Mouse (Mus musculus): ENCODE measurements around the gene Copg1. TPM values are rescaled to one million over a fixed set of nuclear protein-coding genes. Genes with fewer than 3 reads are reported as not detected.

The Copg1 gene
- polyA plus RNA-seq (2012; rRNA removed): 19.3 and 21.5 TPM in 2 replicates

DNA sequence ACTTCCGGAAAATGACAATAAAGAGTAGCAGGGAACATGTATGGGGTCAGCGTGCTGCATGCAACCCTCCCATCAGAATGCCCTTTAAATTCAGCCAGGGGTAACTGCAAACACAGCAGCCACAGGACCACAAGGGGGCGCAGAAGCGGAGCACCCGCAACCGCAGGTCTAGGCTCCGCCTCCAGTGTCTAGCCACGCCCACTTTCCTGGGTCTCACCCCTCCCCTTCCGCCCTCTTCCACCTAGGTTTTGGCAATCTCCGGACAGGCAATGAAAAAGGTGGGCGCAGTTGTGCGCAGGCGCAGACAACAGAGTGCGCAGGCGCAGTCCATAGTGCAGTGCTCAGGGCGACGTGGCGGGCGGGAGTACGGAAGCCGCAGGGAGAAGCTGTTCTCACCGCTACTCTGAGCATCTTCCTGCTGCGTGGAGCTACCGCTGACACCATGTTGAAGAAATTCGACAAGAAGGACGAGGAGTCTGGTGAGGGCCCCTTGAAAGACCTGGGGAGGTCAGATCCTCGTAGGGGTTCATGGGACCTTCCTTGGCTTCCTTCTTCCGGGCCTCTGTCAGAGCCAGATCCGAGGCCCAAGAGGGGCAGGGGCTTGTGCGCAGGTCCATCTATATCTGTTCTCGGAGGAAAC is at the start of gene Copg1:
TSS of gene Copg1 (plus strand) at position 221 of the 640 bp plus-strand sequence.
- H3K27ac ChIP-seq (ENCODE audit: control insufficient read depth, insufficient read depth, low read depth, low read length): peak within 1 kb of the TSS; percentile 67
- peaks cover 3% of the 10 kb centered on the region for H3K36me3 ChIP-seq (ENCODE audit: control insufficient read depth, insufficient read depth, low read length)
- peak within 1 kb of the TSS; percentile 96 for H3K4me3 ChIP-seq (ENCODE audit: control insufficient read depth, low read depth, low read length)
- H3K4me1 ChIP-seq (ENCODE audit: control insufficient read depth, insufficient read depth, low read length): peaks cover 7% of the 10 kb centered on the region
- H3K27me3 ChIP-seq (ENCODE audit: control insufficient read depth, insufficient read depth, low read length): no peaks in the 10 kb centered on the region
- peak; percentile 86 for TF ChIP-seq CTCF (IDR thresholded peaks at IDR 0.05; ENCODE audit: control insufficient read depth, insufficient read depth, insufficient replicate concordance, low read depth, low read length)
- TF ChIP-seq POLR2A (IDR thresholded peaks at IDR 0.05; ENCODE audit: control insufficient read depth, low read depth, low read length): peak; percentile 87

DNA sequence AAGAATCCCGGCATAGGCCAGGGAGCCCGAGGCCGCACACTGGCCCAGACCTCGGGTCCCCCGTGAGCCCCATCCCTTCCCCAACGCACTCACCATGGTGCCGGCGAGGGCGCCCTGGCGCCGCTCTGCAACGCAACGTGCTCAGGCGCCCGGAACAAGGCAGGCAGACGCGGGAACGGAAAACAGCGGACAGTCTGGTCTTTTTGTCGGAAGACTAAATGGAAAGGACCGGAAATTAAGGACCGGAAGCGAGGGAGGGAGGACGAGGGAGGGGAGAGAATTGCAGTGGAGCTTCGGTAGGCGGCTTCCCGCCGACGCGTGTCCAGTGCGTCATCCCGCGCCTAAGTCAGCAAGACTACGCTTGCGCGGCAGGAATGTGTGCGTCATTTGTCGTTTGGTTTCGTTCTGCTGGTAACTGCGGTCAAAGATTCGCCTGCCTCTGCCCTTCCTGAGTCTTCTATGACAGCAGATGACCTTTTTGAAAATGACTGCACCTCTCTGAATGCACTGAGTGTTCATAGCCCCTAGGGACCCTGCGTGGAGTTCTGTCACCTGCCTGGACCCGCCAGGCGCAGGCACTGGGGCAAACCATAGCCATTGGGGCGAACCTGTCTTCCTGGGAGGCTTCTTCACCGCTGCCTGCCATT is 48.9 kb upstream of the Copg1 start, which contains the start of gene Isy1:
TSS of gene Isy1 (minus strand) at position 248 of the 647 bp plus-strand sequence.
- Histone ChIP-seq H3K4me3 (ENCODE audit: control insufficient read depth, low read depth, low read length) (peak within 1 kb of the TSS; percentile 94), H3K36me3 (ENCODE audit: control insufficient read depth, insufficient read depth, low read length) (no peaks in the 10 kb centered on the region), H3K4me1 (ENCODE audit: control insufficient read depth, insufficient read depth, low read length) (no peaks in the 10 kb centered on the region; the same call in 1 of the 2 replicates), H3K27ac (ENCODE audit: control insufficient read depth, insufficient read depth, low read depth, low read length) (peak within 1 kb of the TSS; percentile 95), H3K27me3 (ENCODE audit: control insufficient read depth, insufficient read depth, low read length) (no peaks in the 10 kb centered on the region)
- TF ChIP-seq CTCF (IDR thresholded peaks at IDR 0.05; ENCODE audit: control insufficient read depth, insufficient read depth, insufficient replicate concordance, low read depth, low read length) (no peak), POLR2A (IDR thresholded peaks at IDR 0.05; ENCODE audit: control insufficient read depth, low read depth, low read length) (peak; percentile 94)

DNA sequence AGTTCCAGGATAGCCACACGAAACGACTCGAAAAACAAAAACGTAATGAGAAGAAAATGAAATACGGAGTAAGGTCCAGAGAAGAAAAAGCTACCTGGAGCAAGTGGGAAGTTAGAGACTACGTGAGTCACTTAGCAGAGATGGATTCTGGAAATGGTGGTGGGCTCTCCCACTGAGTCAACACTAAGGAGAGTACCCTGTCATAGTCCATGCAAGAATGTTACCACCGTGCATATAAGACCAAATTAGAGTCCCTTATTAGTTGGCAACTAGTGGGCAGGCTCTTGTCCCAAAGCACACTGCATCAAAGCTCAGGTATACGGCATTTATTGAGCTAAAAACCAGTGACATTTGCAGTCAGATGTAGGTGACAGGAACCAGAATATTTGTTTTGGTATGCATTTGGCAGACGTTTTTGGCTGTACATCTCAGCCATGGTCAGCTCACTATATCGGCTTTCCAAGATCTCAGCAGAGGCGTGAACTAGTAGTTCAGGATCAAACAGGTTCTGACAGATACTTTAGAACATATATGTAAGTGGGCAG is 47.7 kb upstream of the Copg1 start:
- Histone ChIP-seq H3K36me3 (ENCODE audit: control insufficient read depth, insufficient read depth, low read length) (peaks cover 2% of the 10 kb centered on the region; the same call in 1 of the 2 replicates), H3K27ac (ENCODE audit: control insufficient read depth, insufficient read depth, low read depth, low read length) (no peak overlapping the region), H3K4me3 (ENCODE audit: control insufficient read depth, low read depth, low read length) (peak overlapping the region; percentile 47; the same call in 1 of the 2 replicates)

DNA sequence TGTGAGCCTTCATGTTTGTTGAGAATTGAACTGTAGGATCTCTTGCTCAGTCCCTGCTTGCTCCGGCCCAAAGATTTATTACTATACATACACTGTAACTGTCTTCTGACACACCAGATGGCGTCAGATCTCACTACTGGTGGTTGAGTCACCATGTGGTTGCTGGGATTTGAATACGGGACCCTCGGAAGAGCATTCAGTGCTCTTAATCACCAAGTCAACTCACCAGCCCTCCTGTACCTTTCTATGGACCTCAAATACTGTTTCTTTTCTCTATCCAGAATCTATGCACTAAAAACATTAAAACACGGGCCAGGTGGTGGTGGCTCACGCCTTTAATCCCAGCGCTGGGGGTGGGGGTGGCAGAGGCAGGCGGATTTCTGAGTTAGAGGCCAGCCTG is 46.0 kb upstream of the Copg1 start:
- Histone ChIP-seq H3K27me3 (ENCODE audit: control insufficient read depth, insufficient read depth, low read length) (no peaks in the 10 kb centered on the region), H3K4me3 (ENCODE audit: control insufficient read depth, low read depth, low read length) (no peak overlapping the region), H3K36me3 (ENCODE audit: control insufficient read depth, insufficient read depth, low read length) (peaks cover 2% of the 10 kb centered on the region; the same call in 1 of the 2 replicates), H3K4me1 (ENCODE audit: control insufficient read depth, insufficient read depth, low read length) (no peaks in the 10 kb centered on the region; the same call in 1 of the 2 replicates), H3K27ac (ENCODE audit: control insufficient read depth, insufficient read depth, low read depth, low read length) (no peak overlapping the region)
- TF ChIP-seq CTCF (IDR thresholded peaks at IDR 0.05; ENCODE audit: control insufficient read depth, insufficient read depth, insufficient replicate concordance, low read depth, low read length) (no peak), POLR2A (IDR thresholded peaks at IDR 0.05; ENCODE audit: control insufficient read depth, low read depth, low read length) (no peak)

More for the DNA sequence above, 47.7 kb upstream of the Copg1 start:
- no peaks in the 10 kb centered on the region; the same call in 1 of the 2 replicates for H3K4me1 ChIP-seq (ENCODE audit: control insufficient read depth, insufficient read depth, low read length)
- no peak for TF ChIP-seq POLR2A (IDR thresholded peaks at IDR 0.05; ENCODE audit: control insufficient read depth, low read depth, low read length)
- H3K27me3 ChIP-seq (ENCODE audit: control insufficient read depth, insufficient read depth, low read length): no peaks in the 10 kb centered on the region

DNA sequence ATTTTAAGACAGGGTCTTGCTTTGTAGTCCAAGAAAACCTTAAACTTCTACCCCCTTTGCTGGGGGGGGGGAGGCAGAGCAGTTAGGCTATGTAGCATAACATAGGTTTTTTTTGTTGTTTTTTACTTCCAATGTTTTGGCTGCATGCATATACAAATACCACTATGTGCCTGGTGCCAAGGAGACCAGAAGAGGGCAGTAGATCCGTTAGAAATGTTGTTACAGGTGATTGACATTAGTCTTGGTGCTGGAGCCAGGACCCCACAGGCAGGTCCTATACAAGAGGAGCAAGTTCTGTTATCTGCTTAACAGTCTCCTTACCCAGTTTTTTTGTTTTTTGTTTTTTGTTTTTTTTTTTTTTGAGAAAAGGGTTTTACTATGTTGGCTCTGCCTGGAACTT is 45.4 kb upstream of the Copg1 start:
- no peak for TF ChIP-seq POLR2A (IDR thresholded peaks at IDR 0.05; ENCODE audit: control insufficient read depth, low read depth, low read length)
- TF ChIP-seq CTCF (IDR thresholded peaks at IDR 0.05; ENCODE audit: control insufficient read depth, insufficient read depth, insufficient replicate concordance, low read depth, low read length): no peak
- Histone ChIP-seq H3K4me1 (ENCODE audit: control insufficient read depth, insufficient read depth, low read length) (no peaks in the 10 kb centered on the region; the same call in 1 of the 2 replicates), H3K27me3 (ENCODE audit: control insufficient read depth, insufficient read depth, low read length) (no peaks in the 10 kb centered on the region), H3K4me3 (ENCODE audit: control insufficient read depth, low read depth, low read length) (no peak overlapping the region), H3K36me3 (ENCODE audit: control insufficient read depth, insufficient read depth, low read length) (peaks cover 2% of the 10 kb centered on the region; the same call in 1 of the 2 replicates), H3K27ac (ENCODE audit: control insufficient read depth, insufficient read depth, low read depth, low read length) (no peak overlapping the region)

DNA sequence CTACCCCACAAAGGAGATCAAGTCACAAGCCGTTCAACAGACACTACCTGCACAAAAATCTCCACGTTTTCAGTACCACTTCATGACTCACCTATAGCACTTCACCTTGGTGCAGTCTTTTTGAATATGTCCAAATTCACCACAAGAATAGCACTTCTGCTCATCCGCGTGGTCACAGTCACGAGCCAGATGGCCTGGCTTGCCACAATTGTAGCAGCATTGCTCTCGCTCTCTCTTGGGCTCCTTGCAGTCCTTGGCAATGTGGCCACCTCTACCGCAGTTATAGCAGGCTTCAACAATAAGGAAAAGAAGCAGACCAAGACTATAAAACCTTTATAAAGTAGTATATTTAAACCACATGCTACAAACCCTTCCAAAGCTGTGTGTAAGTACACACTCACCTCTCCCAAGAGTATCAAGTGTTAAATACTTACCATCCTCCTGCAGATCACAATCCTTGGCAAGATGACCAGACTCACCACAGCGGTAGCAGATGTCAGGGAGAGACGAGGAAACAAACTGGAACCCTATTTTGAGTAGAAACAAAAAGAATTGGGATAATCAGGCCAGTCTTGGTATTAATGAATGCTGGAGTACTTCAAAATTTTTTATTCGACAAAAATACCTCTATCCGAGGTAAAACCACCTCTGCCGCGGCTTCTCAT is 42.5 kb upstream of the Copg1 start:
- H3K36me3 ChIP-seq (ENCODE audit: control insufficient read depth, insufficient read depth, low read length): peaks cover 2% of the 10 kb centered on the region; the same call in 1 of the 2 replicates
- no peak overlapping the region for H3K27ac ChIP-seq (ENCODE audit: control insufficient read depth, insufficient read depth, low read depth, low read length)
- no peak overlapping the region for H3K4me3 ChIP-seq (ENCODE audit: control insufficient read depth, low read depth, low read length)
- peaks cover 3% of the 10 kb centered on the region for H3K4me1 ChIP-seq (ENCODE audit: control insufficient read depth, insufficient read depth, low read length)
- H3K27me3 ChIP-seq (ENCODE audit: control insufficient read depth, insufficient read depth, low read length): no peaks in the 10 kb centered on the region
- TF ChIP-seq CTCF (IDR thresholded peaks at IDR 0.05; ENCODE audit: control insufficient read depth, insufficient read depth, insufficient replicate concordance, low read depth, low read length) (no peak), POLR2A (IDR thresholded peaks at IDR 0.05; ENCODE audit: control insufficient read depth, low read depth, low read length) (no peak)

DNA sequence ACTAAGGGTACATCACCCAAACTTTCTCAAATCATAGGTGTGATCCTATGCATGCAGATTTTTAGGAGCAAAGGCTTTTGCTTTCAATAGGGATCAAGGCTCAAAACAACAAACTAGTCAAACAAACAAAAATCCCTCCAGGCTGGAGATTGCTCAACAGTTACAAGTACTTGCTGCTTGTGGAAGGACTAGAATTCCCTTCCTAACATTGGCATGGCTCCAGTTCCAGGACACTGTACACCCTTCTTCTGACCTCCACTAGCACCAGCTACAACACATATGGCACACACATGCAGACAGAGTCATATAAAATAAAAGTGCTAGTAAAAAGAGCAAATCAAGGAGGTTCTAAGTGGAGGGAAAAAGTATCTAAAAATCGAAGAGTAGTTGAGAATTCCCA is 40.8 kb upstream of the Copg1 start:
- H3K27ac ChIP-seq (ENCODE audit: control insufficient read depth, insufficient read depth, low read depth, low read length): no peak overlapping the region
- TF ChIP-seq POLR2A (IDR thresholded peaks at IDR 0.05; ENCODE audit: control insufficient read depth, low read depth, low read length): no peak
- no peak for TF ChIP-seq CTCF (IDR thresholded peaks at IDR 0.05; ENCODE audit: control insufficient read depth, insufficient read depth, insufficient replicate concordance, low read depth, low read length)
- H3K36me3 ChIP-seq (ENCODE audit: control insufficient read depth, insufficient read depth, low read length): peaks cover 2% of the 10 kb centered on the region; the same call in 1 of the 2 replicates
- no peak overlapping the region for H3K4me3 ChIP-seq (ENCODE audit: control insufficient read depth, low read depth, low read length)
- peaks cover 6% of the 10 kb centered on the region for H3K4me1 ChIP-seq (ENCODE audit: control insufficient read depth, insufficient read depth, low read length)
- H3K27me3 ChIP-seq (ENCODE audit: control insufficient read depth, insufficient read depth, low read length): no peaks in the 10 kb centered on the region

All from testis, adult 2 months (tissue).